Mouse (Mus musculus) urinary bladder, postnatal 36 days (tissue): ENCODE measurements around the gene Lasp1.
A peak's percentile ranks its signal among the peaks of the same experiment; 100 is the strongest.

Experiments used
- DNase-seq, 2 experiments: peaks; one replicate each; pipeline ENCODE4 v3.0.0; 2022; ENCODE audit warnings: low spot score in 2 of 2, mixed read lengths in 1 of 2

The Lasp1 gene

GRCm38 (mm10) chr11:97810970-97811369 is 12.2 kb downstream of the Lasp1 start:
- no peak for DNase-seq

GRCm38 (mm10) chr11:97811569-97812362 is 13.0 kb downstream of the Lasp1 start:
- no peak for DNase-seq

- no peak for DNase-seq
Measured at GRCm38 (mm10) chr11:97812491-97812921, 13.7 kb downstream of the Lasp1 start.

- DNase-seq, result no peak
Measured at GRCm38 (mm10) chr11:97813085-97813484, 14.3 kb downstream of the Lasp1 start.

- no peak for DNase-seq
Measured at GRCm38 (mm10) chr11:97813746-97814515, 15.1 kb downstream of the Lasp1 start.

- DNase-seq, result no peak
Measured at GRCm38 (mm10) chr11:97815736-97816135, 16.9 kb downstream of the Lasp1 start.

GRCm38 (mm10) chr11:97816176-97816575 is 17.4 kb downstream of the Lasp1 start:
- no peak for DNase-seq

GRCm38 (mm10) chr11:97816916-97817315 is 18.1 kb downstream of the Lasp1 start:
- DNase-seq, result no peak

GRCm38 (mm10) chr11:97817379-97817778 is 18.6 kb downstream of the Lasp1 start:
- DNase-seq, result no peak

- no peak for DNase-seq
Measured at GRCm38 (mm10) chr11:97818003-97818402, 19.2 kb downstream of the Lasp1 start.

GRCm38 (mm10) chr11:97818571-97818970 is 19.8 kb downstream of the Lasp1 start:
- DNase-seq, result peak in 1 of 2 experiments; percentile 59

- no peak for DNase-seq
Measured at GRCm38 (mm10) chr11:97819102-97819501, 20.3 kb downstream of the Lasp1 start.

- no peak for DNase-seq
Measured at GRCm38 (mm10) chr11:97819923-97820322, 21.1 kb downstream of the Lasp1 start.

GRCm38 (mm10) chr11:97820840-97821239 is 22.0 kb downstream of the Lasp1 start:
- DNase-seq, result peak in 1 of 2 experiments; percentile 84

GRCm38 (mm10) chr11:97821401-97822064 is 22.7 kb downstream of the Lasp1 start:
- DNase-seq, result no peak

- no peak for DNase-seq
Measured at GRCm38 (mm10) chr11:97822840-97823603, 24.2 kb downstream of the Lasp1 start.

- DNase-seq, result no peak
Measured at GRCm38 (mm10) chr11:97824168-97824567, 25.4 kb downstream of the Lasp1 start.

GRCm38 (mm10) chr11:97824895-97825294 is 26.1 kb downstream of the Lasp1 start:
- DNase-seq, result no peak

- no peak for DNase-seq
Measured at GRCm38 (mm10) chr11:97825295-97825694, 26.5 kb downstream of the Lasp1 start.

- DNase-seq, result no peak
Measured at GRCm38 (mm10) chr11:97825971-97826370, 27.2 kb downstream of the Lasp1 start.

- no peak for DNase-seq
Measured at GRCm38 (mm10) chr11:97826414-97826813, 27.6 kb downstream of the Lasp1 start.

GRCm38 (mm10) chr11:97827654-97828053 is 28.9 kb downstream of the Lasp1 start:
- DNase-seq, result no peak
